Mouse (Mus musculus) hindlimb bud, embryonic 11.5 days (tissue): Measurements from ENCODE around the gene Myo1h.

Experiments
- DNase-seq: peaks from one replicate; pipeline ENCODE4 v3.0.0-alpha.2; 2012; ENCODE audit warnings: low read depth, low spot score; ENCODE audit errors: extremely low spot score

Gene Myo1h

DNA sequence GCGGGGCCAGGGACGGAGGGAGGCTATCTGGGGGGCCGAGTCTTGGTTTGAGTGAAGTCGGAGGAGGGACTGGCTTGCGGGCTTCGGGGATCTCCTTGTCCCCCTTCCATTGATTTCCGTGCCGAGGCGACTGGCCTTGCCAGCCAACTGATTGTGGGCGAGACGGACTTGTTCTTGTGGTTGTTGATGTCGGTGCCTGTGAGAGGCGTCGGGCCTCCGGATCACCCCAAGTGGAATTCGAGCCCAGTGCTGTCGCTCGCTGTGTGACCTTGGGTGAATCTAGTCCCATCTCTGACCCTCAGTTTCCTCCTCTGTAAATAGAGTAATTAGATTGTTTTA lies 92.0 kb downstream of the Myo1h start:
- no peak for DNase-seq

DNA sequence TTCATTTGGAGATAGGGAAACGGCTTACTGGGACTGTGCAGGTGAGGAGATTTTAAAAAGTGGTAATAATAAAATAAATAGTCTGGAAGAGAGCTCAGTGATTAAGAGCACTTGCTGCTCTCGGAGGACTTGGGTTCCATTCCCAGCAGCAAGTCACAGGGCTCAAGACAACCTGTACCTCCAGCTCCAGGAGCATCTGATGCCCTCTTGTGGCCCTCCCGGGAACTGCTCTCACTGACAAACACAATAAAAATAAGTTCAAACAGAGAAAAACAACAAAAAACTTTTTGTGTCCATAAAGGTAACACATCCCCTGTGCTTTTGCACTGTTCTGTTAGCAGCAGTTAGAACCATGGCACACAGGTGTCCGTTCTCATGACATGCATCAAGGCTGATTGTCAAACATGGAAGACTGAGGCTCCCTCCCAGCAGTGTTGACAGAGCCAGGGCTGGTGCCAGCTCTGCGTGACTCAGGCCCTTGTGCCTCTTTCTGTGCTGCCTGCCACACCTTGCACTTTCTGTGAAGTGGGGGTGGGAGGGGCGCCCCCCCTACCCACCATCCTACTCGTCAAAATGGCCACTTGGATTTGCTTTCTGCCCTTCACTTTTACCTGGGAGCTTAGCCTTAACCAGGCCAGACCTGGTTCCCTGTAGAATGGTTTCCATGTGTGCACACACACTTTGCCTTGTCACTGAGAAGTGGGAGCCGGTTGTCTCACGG lies 94.4 kb downstream of the Myo1h start:
- DNase-seq, result no peak

DNA sequence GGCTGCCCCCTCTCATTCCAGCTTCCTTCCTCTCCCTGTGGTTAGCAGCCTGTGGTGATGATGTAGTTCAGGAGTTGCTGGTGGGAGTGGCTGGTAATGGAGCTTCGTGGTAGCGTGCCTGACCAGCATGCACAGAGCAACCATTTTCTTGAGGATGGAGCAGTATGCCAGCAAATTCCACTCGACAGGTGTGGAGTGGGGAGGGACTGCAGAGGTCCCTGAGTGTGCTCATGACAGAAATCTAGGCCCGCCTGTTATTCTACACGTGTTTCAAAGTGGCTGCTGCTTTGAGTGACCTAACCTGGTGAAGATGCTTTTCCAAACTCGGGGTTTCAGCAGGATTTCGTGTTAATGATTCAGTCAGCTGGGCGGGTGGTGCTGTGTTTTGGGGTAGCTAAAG lies 95.5 kb downstream of the Myo1h start:
- DNase-seq, result no peak

- DNase-seq, result no peak
Observed at GRCm38 (mm10) chr5:114393169-114393568, 104.2 kb downstream of the Myo1h start.

DNA sequence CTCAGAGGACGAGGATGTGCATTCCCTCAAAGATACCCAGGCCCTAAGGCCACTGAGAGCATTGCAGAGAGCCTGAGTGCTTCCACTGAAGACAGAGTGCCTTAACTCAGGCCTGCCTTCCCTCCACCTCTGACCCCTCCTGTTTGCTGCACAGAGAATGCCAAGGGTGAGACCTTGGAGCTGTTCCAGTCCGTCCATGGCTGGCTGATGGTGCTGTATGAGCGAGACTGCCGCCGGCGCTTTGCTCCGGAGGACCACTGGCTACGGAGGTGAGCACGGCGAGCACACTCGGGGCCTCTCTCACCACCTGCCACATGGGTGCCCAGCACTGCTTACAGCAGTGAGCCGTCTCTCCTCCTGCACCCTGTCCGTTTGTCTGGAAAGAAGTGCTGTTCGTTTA lies 117.6 kb downstream of the Myo1h start:
- DNase-seq, result no peak

- DNase-seq, result no peak
Observed at GRCm38 (mm10) chr5:114407269-114407668, 118.3 kb downstream of the Myo1h start.

- DNase-seq, result no peak
Observed at GRCm38 (mm10) chr5:114407810-114408209, 118.8 kb downstream of the Myo1h start.

- no peak for DNase-seq
Observed at GRCm38 (mm10) chr5:114408846-114409245, 119.9 kb downstream of the Myo1h start.

DNA sequence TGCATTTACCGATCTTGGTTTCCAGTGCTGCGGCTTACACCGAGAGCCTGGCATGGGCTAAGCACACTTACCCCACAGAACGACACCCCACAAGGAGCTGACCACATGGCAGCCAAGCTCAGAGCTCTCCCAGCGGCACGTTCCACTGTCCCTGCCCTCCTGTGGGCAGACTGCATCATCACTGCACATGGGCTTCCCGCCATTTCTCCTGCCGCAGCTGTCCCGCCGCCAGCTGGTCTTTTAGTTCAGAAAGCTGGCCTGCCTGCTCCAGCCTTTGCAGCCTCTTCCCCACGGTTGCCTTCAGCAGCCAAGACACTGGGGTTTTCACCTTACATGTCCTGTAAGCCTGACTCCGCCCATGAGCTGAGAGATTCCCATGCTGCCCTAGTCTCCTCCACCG lies 121.5 kb downstream of the Myo1h start:
- no peak for DNase-seq

DNA sequence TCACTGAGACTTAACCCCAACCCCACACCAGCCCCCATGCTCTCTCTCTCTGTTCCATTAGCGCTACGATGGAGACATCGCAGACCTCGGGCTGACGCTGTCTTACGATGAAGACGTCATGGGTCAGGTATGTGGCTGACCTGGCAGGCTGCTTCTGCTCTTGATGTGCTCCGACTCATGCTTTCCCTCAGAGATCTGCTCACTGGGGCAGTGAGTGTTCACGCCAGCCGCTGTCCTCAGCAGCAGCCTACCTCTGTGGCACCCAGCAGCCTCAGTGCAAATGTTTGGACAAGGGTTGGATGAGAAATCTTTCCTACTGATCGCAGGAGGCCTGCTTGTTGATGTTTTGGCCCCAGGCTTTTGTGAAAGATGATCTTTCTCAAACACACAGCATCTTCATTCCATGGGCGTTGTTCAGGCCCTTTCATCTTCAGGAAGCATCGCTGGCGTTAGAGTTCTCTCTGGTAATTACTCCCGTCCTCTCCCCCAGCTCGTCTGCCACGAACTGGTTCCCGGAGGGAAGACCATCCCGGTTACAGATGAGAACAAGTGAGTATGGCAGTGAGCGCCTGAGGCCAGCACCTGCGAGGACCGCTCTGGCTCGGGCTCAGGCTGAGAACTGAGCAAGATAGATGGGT lies 123.5 kb downstream of the Myo1h start:
- DNase-seq, result no peak

GRCm38 (mm10) chr5:114413067-114413735 lies 124.2 kb downstream of the Myo1h start:
- no peak for DNase-seq
